Mouse (Mus musculus) kidney, adult 2 months (tissue): ENCODE data around the gene Grm8.

Source experiments
- CTCF ChIP-seq: fragments of 200-500 bp; conservative IDR thresholded peaks from 2 replicates; pipeline ENCODE4 v1.5.1; 2011; ENCODE audit warnings: low read depth, mild to moderate bottlenecking, control low read depth, low read length, moderate library complexity, mixed read lengths; ENCODE audit not compliant: insufficient read depth, insufficient read length
- POLR2A ChIP-seq: fragments of 200-500 bp; IDR thresholded peaks from one replicate; pipeline ENCODE4 v1.6.1; 2011; ENCODE audit warnings: low read depth, low read length, control low read depth

DNA sequence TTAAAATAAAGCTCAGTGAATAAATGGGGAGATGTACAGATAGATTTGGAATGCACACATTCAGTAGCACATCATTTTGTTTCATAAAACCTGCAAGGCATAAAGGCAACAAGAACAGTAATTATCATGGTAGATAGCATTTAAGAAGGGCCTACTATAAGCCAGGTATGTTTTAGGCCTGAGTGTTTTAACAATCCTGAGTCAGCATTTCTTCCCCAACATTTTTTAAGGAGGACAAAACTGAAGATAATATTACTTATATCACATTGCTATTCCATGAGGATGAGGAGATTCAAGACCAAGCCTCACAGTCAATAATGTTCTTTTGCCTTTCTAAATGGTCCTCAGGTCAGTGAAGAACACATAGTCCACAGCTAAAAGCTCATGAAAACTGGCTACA is 762.6 kb downstream of the Grm8 start:
- TF ChIP-seq POLR2A (no peak), CTCF (no peak)
